Mouse (Mus musculus) heart, embryonic 14.5 days (tissue): ENCODE measurements around the gene Ankrd17. TPM values are rescaled to one million over a fixed set of nuclear protein-coding genes. Genes with fewer than 3 reads are reported as not detected.

Experiments used
- ATAC-seq: fragments of 200-750 bp; cut with Nextera tagmentation; 2 replicates; pipeline ENCODE4 v1.8.0; 2017; ENCODE audit warnings: low read depth, moderate TSS enrichment; ENCODE audit not compliant: insufficient number of reproducible peaks, insufficient read depth, low FRiP score
- H3K27ac ChIP-seq, 2 experiments: fragments of 200-500 bp in 1 of 2; fragments of 300-500 bp in 1 of 2; sonication (generic) in 1 of 2; replicated peaks in 1 of 2; 2 replicates each; pipeline ENCODE4 v1.5.1; 2012 to 2014; ENCODE audit warnings: low read depth in 2 of 2, low read length in 2 of 2, control low read depth in 1 of 2, mild to moderate bottlenecking in 1 of 2, mixed read lengths in 1 of 2; ENCODE audit not compliant: control insufficient read depth in 1 of 2, insufficient read depth in 1 of 2
- H3K27me3 ChIP-seq: fragments of 300-500 bp; sonication (generic); 2 replicates; pipeline ENCODE4 v1.6.1; 2014; ENCODE audit warnings: mild to moderate bottlenecking, low read length, control low read depth; ENCODE audit not compliant: control insufficient read depth, insufficient read depth
- H3K36me3 ChIP-seq: fragments of 300-500 bp; sonication (generic); 2 replicates; pipeline ENCODE4 v1.6.1; 2014; ENCODE audit warnings: mild to moderate bottlenecking, control low read depth, low read length, mixed read lengths; ENCODE audit not compliant: control insufficient read depth, insufficient read depth
- H3K4me1 ChIP-seq, 2 experiments: fragments of 200-500 bp in 1 of 2; fragments of 300-500 bp in 1 of 2; sonication (generic) in 1 of 2; 2 replicates each; pipeline ENCODE4 v1.6.1; 2012 to 2014; ENCODE audit warnings: low read length in 2 of 2, control low read depth in 1 of 2, mixed read lengths in 1 of 2; ENCODE audit not compliant: control insufficient read depth in 2 of 2, insufficient read depth in 2 of 2
- H3K4me2 ChIP-seq: fragments of 300-500 bp; sonication (generic); 2 replicates; pipeline ENCODE4 v1.6.1; 2014; ENCODE audit warnings: mild to moderate bottlenecking, low read length
- H3K4me3 ChIP-seq, 2 experiments: fragments of 200-500 bp in 1 of 2; fragments of 300-500 bp in 1 of 2; sonication (generic) in 1 of 2; 2 replicates each; pipeline ENCODE4 v1.5.1; 2012 to 2014; ENCODE audit warnings: low read length in 2 of 2, mild to moderate bottlenecking in 2 of 2, control low read depth in 1 of 2, low read depth in 1 of 2, moderate library complexity in 1 of 2; ENCODE audit not compliant: control insufficient read depth in 1 of 2, insufficient read depth in 1 of 2
- H3K9ac ChIP-seq: fragments of 300-500 bp; sonication (generic); 2 replicates; pipeline ENCODE4 v1.6.1; 2014; ENCODE audit warnings: mild to moderate bottlenecking, low read length
- H3K9me3 ChIP-seq: fragments of 300-500 bp; sonication (generic); 2 replicates; pipeline ENCODE4 v1.6.1; 2016; ENCODE audit warnings: low read length, control low read depth; ENCODE audit not compliant: control insufficient read depth
- whole genome bisulfite sequencing: fragments of 180-500 bp; shearing (Covaris S2); extraction: QIAGEN DNeasy Blood & Tissue Kit; methylation state at CpG from one replicate; pipeline ENCODE4 v1.1.7; 2014; 5-methylcytosine and 5-hydroxymethylcytosine counted together
- polyA plus RNA-seq: library from polyadenylated mRNA; unstranded; fragments of >200 nt; fragmentation: Nextera tagmentation; extraction: Ambion mirVana; gene quantifications from 2 replicates; pipeline ENCODE4 v1.2.1, GENCODE M21; 2014

The Ankrd17 gene
- polyA plus RNA-seq, 1 experiment from 2014 or later = 26.2 TPM

DNA sequence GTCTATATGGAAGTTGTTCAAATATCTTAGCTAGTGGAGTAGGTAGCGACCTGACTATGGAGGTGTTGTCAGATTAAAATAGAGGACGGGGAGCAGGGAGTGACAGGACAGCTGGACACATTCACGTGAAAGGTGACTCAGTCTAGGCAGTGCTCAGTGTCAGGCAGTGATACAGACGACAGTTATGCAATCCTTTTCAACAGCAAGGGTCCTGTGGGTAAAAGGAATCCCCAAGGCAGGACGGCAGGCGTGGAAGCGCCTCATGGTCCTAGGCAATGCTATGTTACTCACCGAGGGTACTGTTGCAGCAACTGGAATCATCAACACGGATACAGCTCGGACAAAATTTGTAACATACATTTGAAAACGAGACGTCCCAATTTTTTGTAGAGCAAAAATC, 149.2 kb downstream of the Ankrd17 start:
- Histone ChIP-seq H3K27ac (no peak overlapping the region), H3K9ac (no peak overlapping the region), H3K4me2 (no peak overlapping the region), H3K36me3 (peaks cover 89% of the 10 kb centered on the region), H3K4me1 (no peaks in the 10 kb centered on the region), H3K4me3 (no peak overlapping the region), H3K9me3 (no peaks in the 10 kb centered on the region), H3K27me3 (no peaks in the 10 kb centered on the region)
- ATAC-seq = no peak
- WGBS = 87% methylated on average over 12 of the region's 12 CpGs

DNA sequence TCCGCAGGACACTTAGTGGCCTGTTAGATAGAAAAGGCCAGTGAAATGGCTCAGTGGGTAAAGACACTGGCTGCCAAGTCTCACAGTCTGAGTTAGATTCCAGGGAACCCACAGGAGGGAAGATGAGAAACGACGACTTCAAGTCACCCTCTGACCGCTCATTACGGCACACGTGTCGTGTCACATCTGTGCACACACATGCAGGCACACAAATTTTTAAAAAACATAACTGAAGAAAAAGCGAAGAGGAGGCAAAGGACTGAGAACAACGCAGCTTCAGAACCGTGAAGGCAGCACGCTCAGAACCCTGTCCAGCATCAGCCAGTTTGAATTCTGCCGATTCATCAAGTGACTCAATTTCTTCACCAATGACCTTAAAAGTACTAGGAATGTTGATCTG, 153.0 kb downstream of the Ankrd17 start:
- no peak for ATAC-seq
- no peaks in the 10 kb centered on the region for H3K9me3 ChIP-seq
- no peak overlapping the region for H3K9ac ChIP-seq
- H3K4me3 ChIP-seq = no peak overlapping the region
- no peaks in the 10 kb centered on the region for H3K4me1 ChIP-seq
- H3K4me2 ChIP-seq = no peak overlapping the region
- peaks cover 52% of the 10 kb centered on the region for H3K36me3 ChIP-seq
- no peaks in the 10 kb centered on the region for H3K27me3 ChIP-seq
- no peak overlapping the region for H3K27ac ChIP-seq
- WGBS = 96% methylated on average over 12 of the region's 12 CpGs

DNA sequence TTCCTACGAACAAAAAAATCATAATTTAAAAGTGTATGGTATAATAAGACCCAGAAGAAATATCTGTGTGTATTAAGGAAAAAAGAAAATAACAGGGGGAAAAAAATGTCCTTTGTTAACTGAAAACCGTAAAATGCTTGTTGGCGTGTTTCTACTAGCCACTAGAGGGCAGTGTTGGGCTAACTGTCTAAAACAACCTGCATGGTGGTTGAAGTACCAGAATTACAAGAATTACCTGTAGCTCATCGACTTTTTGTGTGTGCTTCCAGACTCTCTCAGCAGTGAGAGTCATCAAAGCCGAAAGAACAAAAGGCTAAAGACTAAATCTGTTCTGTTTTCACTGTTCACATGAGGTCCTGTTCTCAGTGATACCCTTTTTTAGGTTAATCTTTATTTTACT, 163.2 kb downstream of the Ankrd17 start:
- ATAC-seq = no peak
- Histone ChIP-seq H3K4me3 (no peak overlapping the region), H3K27me3 (no peaks in the 10 kb centered on the region), H3K9me3 (no peaks in the 10 kb centered on the region), H3K9ac (no peak overlapping the region), H3K36me3 (no peaks in the 10 kb centered on the region), H3K4me2 (no peak overlapping the region), H3K27ac (no peak overlapping the region), H3K4me1 (no peaks in the 10 kb centered on the region)
- WGBS = 16% methylated on average over 5 of the region's 5 CpGs

DNA sequence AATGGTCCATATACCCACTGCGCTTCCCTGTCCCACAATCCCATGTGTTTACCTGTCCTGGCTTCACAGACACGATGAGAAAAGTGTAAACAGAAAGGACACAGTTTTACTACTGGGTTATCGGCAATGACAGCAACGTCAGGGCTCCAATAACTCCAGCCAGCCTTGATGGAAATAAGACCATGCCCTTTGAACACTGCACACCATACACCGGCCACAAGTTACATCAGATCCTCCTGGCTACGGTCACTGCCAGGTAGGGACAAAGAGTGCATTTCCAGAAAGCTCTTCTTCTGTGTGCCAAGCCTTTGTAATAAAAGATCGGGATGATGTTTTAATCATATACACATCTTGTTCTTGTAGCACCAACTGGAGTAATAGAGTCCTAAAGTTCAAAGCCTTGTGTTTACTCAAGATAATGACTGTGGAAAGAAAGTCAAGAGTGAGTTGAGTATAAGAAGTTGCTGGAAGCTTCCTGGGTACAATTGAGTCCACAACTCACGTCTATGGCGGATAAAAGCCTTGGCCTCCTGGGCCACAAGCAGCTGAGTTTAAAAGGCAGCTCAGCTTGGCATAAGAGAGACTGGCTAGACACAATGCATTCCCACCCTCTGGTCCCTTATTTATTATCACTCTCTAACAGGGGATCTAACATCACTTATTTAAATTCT, 163.8 kb downstream of the Ankrd17 start:
- no peak for ATAC-seq
- Histone ChIP-seq H3K4me3 (no peak overlapping the region), H3K4me1 (no peaks in the 10 kb centered on the region), H3K9ac (no peak overlapping the region), H3K36me3 (no peaks in the 10 kb centered on the region), H3K4me2 (no peak overlapping the region), H3K9me3 (no peaks in the 10 kb centered on the region), H3K27me3 (no peaks in the 10 kb centered on the region), H3K27ac (no peak overlapping the region)
- WGBS = 78% methylated on average over 9 of the region's 9 CpGs

DNA sequence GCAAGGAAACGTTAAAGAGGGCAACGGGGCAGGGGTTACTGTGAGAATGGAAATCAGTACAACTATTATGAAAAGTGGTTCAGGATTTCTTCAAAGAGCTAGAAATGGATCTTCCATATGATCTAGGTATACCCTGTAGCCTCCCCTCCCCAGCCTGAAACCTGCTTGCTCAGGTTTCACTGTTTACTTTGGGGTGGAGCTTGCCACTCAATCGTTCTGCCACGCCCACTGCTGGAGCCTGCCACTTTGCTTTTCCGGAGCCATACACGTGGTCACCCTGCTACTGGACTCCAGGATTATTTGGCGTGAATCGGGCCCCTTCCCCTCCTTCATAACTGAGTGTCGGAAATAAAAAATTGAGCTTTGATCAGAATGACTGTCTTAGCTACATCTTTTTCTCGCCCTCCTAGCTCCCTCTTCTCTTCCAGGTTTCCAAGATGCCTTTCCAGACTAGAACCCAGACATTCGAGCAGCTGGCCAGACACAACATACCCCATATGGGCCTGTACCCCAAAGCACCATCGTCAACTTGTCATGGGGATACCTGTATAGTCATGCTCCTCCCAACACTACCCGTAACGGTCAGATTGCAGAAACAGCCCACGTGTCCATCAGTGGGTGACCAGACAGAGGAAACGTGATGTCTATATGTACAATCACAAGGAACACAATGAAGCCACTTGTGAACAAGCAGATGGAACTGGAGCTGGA, 166.3 kb downstream of the Ankrd17 start:
- H3K4me2 ChIP-seq = no peak overlapping the region
- no peaks in the 10 kb centered on the region for H3K4me1 ChIP-seq
- H3K27ac ChIP-seq = no peak overlapping the region
- no peak for ATAC-seq
- no peaks in the 10 kb centered on the region for H3K36me3 ChIP-seq
- WGBS = 51% methylated on average over 16 of the region's 16 CpGs
- H3K4me3 ChIP-seq = no peak overlapping the region
- no peak overlapping the region for H3K9ac ChIP-seq
- no peaks in the 10 kb centered on the region for H3K27me3 ChIP-seq
- H3K9me3 ChIP-seq = no peaks in the 10 kb centered on the region

DNA sequence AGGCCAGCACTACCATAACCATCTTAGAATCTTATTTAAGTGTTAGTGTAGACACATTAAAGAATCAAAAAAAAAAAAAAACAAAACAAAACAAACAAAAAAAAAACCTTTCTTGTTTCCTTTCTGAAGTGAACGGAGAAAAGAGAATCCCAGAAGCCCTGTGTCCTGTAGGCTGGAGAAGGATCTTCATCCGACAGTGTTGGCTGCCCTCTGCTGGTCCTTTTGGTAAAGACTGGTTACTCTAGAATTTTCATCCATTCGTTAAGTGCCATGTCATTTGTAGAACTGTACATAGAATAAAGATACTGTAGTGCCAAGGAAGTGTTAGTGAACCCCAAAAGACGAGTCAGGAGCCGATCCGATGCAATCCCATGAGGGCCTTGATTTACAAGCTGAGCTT, 171.5 kb downstream of the Ankrd17 start:
- Histone ChIP-seq H3K9me3 (no peaks in the 10 kb centered on the region), H3K4me3 (no peak overlapping the region), H3K4me1 (no peaks in the 10 kb centered on the region), H3K36me3 (no peaks in the 10 kb centered on the region), H3K27me3 (no peaks in the 10 kb centered on the region), H3K4me2 (no peak overlapping the region), H3K27ac (no peak overlapping the region), H3K9ac (no peak overlapping the region)
- no peak for ATAC-seq
- 18% methylated on average over 6 of the region's 6 CpGs for WGBS

DNA sequence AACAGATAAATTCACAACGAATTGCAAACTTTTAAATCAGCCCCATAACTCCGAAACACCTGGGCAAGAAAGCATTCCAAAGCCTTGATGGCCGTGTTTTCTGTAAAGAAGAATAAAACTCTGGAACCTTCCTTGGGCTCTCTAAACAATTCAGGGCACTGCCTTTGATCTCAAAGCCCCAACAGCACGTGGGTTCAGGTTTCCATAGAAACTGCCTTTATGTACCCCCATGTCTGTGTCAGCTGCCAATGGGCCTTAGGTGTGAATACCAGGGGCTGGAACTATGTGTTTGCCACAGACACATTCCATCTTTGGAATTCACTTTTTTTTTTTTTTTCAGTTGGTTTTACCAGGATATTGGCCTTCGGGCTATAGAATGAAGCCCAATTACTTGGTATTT, 183.6 kb downstream of the Ankrd17 start:
- H3K9me3 ChIP-seq = no peaks in the 10 kb centered on the region
- H3K27ac ChIP-seq = no peak overlapping the region
- no peaks in the 10 kb centered on the region for H3K27me3 ChIP-seq
- peaks cover 0 to 5% of the 10 kb centered on the region in 2 experiments; a peak in 2 of 4 replicates for H3K4me1 ChIP-seq
- H3K36me3 ChIP-seq = no peaks in the 10 kb centered on the region
- H3K4me2 ChIP-seq = no peak overlapping the region
- H3K9ac ChIP-seq = no peak overlapping the region
- 66% methylated on average over 5 of the region's 5 CpGs for WGBS
- ATAC-seq = no peak
- no peak overlapping the region for H3K4me3 ChIP-seq
